Mouse (Mus musculus) lung, postnatal 0 days (tissue): ENCODE measurements around the gene Ppp2r2d.

Experiments used
- CTCF ChIP-seq: IDR thresholded peaks from 2 replicates; pipeline ENCODE4 v1.5.1; 2016; ENCODE audit warnings: antibody characterized with exemption, mild to moderate bottlenecking
- EP300 ChIP-seq: IDR thresholded peaks from 2 replicates; pipeline ENCODE4 v1.6.1; 2016; ENCODE audit warnings: antibody characterized with exemption, mild to moderate bottlenecking, control low read depth

- TF ChIP-seq EP300 (no peak), CTCF (no peak)
These were observed 7.6 kb downstream of the Ppp2r2d start for GRCm38 (mm10) chr7:138853417-138854031.
